Mouse (Mus musculus): ENCODE data around the gene Dact3.

GRCm38 (mm10) chr7:16841561-16842560, 33.3 kb upstream of the Dact3 start:
- TF ChIP-seq ZC3H11A (IDR thresholded peaks at IDR 0.05; ENCODE audit: low read depth, low read length), result no peak
- no peak for TF ChIP-seq CTCF (IDR thresholded peaks at IDR 0.05 in 2 of 3, conservative IDR thresholded peaks at IDR 0.05 in 1 of 3; ENCODE audit: control insufficient read depth in 1 of 3, insufficient read depth in 1 of 3, low read depth in 2 of 3, low read length in 3 of 3, poor library complexity in 1 of 3, severe bottlenecking in 1 of 3)
- TF ChIP-seq MEF2A (IDR thresholded peaks at IDR 0.05; ENCODE audit: extremely low read depth, insufficient replicate concordance, low read depth, low read length, poor library complexity, severe bottlenecking), result no peak

All from MEL (cell line).